Mouse (Mus musculus): ENCODE measurements around the gene Rac1. TPM values are rescaled to one million over a fixed set of nuclear protein-coding genes. Genes with fewer than 3 reads are reported as not detected.
"Not testable (repeated sequence)": the region's sequence is repeated elsewhere in the genome, so short reads cannot be mapped to it uniquely, and the experiment has no call there.

Rac1 gene
- polyA plus RNA-seq (2016; fragmentation: Nextera tagmentation; extraction: Ambion mirVana): 410 and 452 TPM in 2 replicates

- Histone ChIP-seq H3K9ac (peak within 1 kb of the TSS; percentile 98), H3K36me3 (peaks cover 6% of the 10 kb centered on the region; the same call in 1 of the 2 replicates), H3K4me3 (peak within 1 kb of the TSS; percentile 94), H3K4me1 (peaks cover 30% of the 10 kb centered on the region), H3K27me3 (replicated peaks) (no peaks in the 10 kb centered on the region), H3K27ac (peak within 1 kb of the TSS; percentile 91), H3K9me3 (no peaks in the 10 kb centered on the region), H3K4me2 (replicated peaks) (peak within 1 kb of the TSS; percentile 80)
- under 1% methylated on average over 98 of the region's 105 CpGs for WGBS
- peak; percentile 95 for ATAC-seq (ENCODE audit: low FRiP score, low read depth)
These were observed at the start of gene Rac1 for GRCm38 (mm10) chr5:143527486-143528307. Gene Rac1, minus strand, starts transcription at chr5:143528036.

GRCm38 (mm10) chr5:143574261-143575178 lies 46.7 kb upstream of the Rac1 start:
- ATAC-seq (ENCODE audit: low FRiP score, low read depth): no peak
- no peaks in the 10 kb centered on the region for H3K4me1 ChIP-seq
- 85% methylated on average over 19 of the region's 19 CpGs for WGBS

GRCm38 (mm10) chr5:143573067-143573466 lies 45.2 kb upstream of the Rac1 start:
- Histone ChIP-seq H3K4me1 (no peaks in the 10 kb centered on the region), H3K9ac (no peak overlapping the region), H3K27me3 (replicated peaks) (no peaks in the 10 kb centered on the region), H3K4me2 (replicated peaks) (no peak overlapping the region), H3K9me3 (no peaks in the 10 kb centered on the region), H3K36me3 (no peaks in the 10 kb centered on the region), H3K27ac (no peak overlapping the region), H3K4me3 (no peak overlapping the region)
- no peak for ATAC-seq (ENCODE audit: low FRiP score, low read depth)
- WGBS: 87% methylated on average over 4 of the region's 4 CpGs

More at GRCm38 (mm10) chr5:143574261-143575178, 46.7 kb upstream of the Rac1 start:
- no peak overlapping the region for H3K4me3 ChIP-seq
- no peak overlapping the region for H3K9ac ChIP-seq
- no peaks in the 10 kb centered on the region for H3K36me3 ChIP-seq
- H3K27ac ChIP-seq: no peak overlapping the region
- H3K9me3 ChIP-seq: no peaks in the 10 kb centered on the region
- no peaks in the 10 kb centered on the region for H3K27me3 ChIP-seq (replicated peaks)
- H3K4me2 ChIP-seq (replicated peaks): no peak overlapping the region

GRCm38 (mm10) chr5:143572195-143572594 lies 44.4 kb upstream of the Rac1 start:
- no peaks in the 10 kb centered on the region for H3K9me3 ChIP-seq
- H3K27ac ChIP-seq: no peak overlapping the region
- H3K4me1 ChIP-seq: no peaks in the 10 kb centered on the region
- WGBS: 82% methylated on average over 5 of the region's 5 CpGs
- H3K9ac ChIP-seq: no peak overlapping the region
- H3K36me3 ChIP-seq: no peaks in the 10 kb centered on the region
- no peak overlapping the region for H3K4me3 ChIP-seq
- no peak for ATAC-seq (ENCODE audit: low FRiP score, low read depth)
- no peak overlapping the region for H3K4me2 ChIP-seq (replicated peaks)
- no peaks in the 10 kb centered on the region for H3K27me3 ChIP-seq (replicated peaks)

GRCm38 (mm10) chr5:143567860-143568259 lies 40.0 kb upstream of the Rac1 start:
- H3K36me3 ChIP-seq: peaks cover 12% of the 10 kb centered on the region
- H3K9ac ChIP-seq: no peak overlapping the region
- 22% methylated on average over 6 of the region's 6 CpGs for WGBS
- ATAC-seq (ENCODE audit: low FRiP score, low read depth): no peak
- no peak overlapping the region for H3K27ac ChIP-seq
- no peaks in the 10 kb centered on the region for H3K4me1 ChIP-seq
- H3K9me3 ChIP-seq: no peaks in the 10 kb centered on the region
- H3K4me2 ChIP-seq (replicated peaks): no peak overlapping the region
- no peaks in the 10 kb centered on the region for H3K27me3 ChIP-seq (replicated peaks)
- no peak overlapping the region for H3K4me3 ChIP-seq

- ATAC-seq (ENCODE audit: low FRiP score, low read depth): no peak
- Histone ChIP-seq H3K9me3 (no peaks in the 10 kb centered on the region), H3K4me3 (no peak overlapping the region), H3K36me3 (peaks cover 12% of the 10 kb centered on the region), H3K27me3 (replicated peaks) (no peaks in the 10 kb centered on the region), H3K4me2 (replicated peaks) (no peak overlapping the region), H3K9ac (no peak overlapping the region), H3K27ac (no peak overlapping the region), H3K4me1 (no peaks in the 10 kb centered on the region)
- WGBS: 89% methylated on average over 5 of the region's 5 CpGs
These were observed 39.4 kb upstream of the Rac1 start for GRCm38 (mm10) chr5:143567258-143567670.

- H3K4me1 ChIP-seq, H3K9me3 ChIP-seq: not testable (repeated sequence)
- 87% methylated on average over 6 of the region's 6 CpGs for whole genome bisulfite sequencing
These were observed 39.0 kb upstream of the Rac1 start for GRCm38 (mm10) chr5:143566804-143567203.

GRCm38 (mm10) chr5:143561544-143562185 lies 33.8 kb upstream of the Rac1 start:
- Histone ChIP-seq H3K36me3 (peaks cover 12% of the 10 kb centered on the region), H3K27me3 (replicated peaks) (no peaks in the 10 kb centered on the region), H3K27ac (no peak overlapping the region), H3K9ac (no peak overlapping the region), H3K9me3 (no peaks in the 10 kb centered on the region), H3K4me1 (no peaks in the 10 kb centered on the region), H3K4me3 (no peak overlapping the region), H3K4me2 (replicated peaks) (no peak overlapping the region)
- no peak for ATAC-seq (ENCODE audit: low FRiP score, low read depth)
- 82% methylated on average over 14 of the region's 14 CpGs for WGBS

More at GRCm38 (mm10) chr5:143566804-143567203, 39.0 kb upstream of the Rac1 start:
- H3K9ac ChIP-seq; H3K27me3 ChIP-seq (replicated peaks); ATAC-seq (ENCODE audit: low FRiP score, low read depth); H3K4me2 ChIP-seq (replicated peaks); H3K27ac ChIP-seq; H3K4me3 ChIP-seq: not testable (repeated sequence)
- H3K36me3 ChIP-seq: peaks cover 12% of the 10 kb centered on the region

- no peaks in the 10 kb centered on the region for H3K4me1 ChIP-seq
- H3K36me3 ChIP-seq: peaks cover 12% of the 10 kb centered on the region
- no peak overlapping the region for H3K4me3 ChIP-seq
- WGBS: 90% methylated on average over 4 of the region's 4 CpGs
- no peak overlapping the region for H3K4me2 ChIP-seq (replicated peaks)
- H3K27ac ChIP-seq: no peak overlapping the region
- no peaks in the 10 kb centered on the region for H3K27me3 ChIP-seq (replicated peaks)
- H3K9me3 ChIP-seq: no peaks in the 10 kb centered on the region
- ATAC-seq (ENCODE audit: low FRiP score, low read depth): no peak
- no peak overlapping the region for H3K9ac ChIP-seq
These were observed 33.2 kb upstream of the Rac1 start for GRCm38 (mm10) chr5:143561009-143561408.

GRCm38 (mm10) chr5:143558731-143559130 lies 30.9 kb upstream of the Rac1 start:
- ATAC-seq (ENCODE audit: low FRiP score, low read depth): no peak
- Histone ChIP-seq H3K4me3 (no peak overlapping the region), H3K9me3 (no peaks in the 10 kb centered on the region), H3K27me3 (replicated peaks) (no peaks in the 10 kb centered on the region), H3K4me2 (replicated peaks) (no peak overlapping the region), H3K27ac (no peak overlapping the region), H3K9ac (no peak overlapping the region), H3K4me1 (no peaks in the 10 kb centered on the region), H3K36me3 (peaks cover 15% of the 10 kb centered on the region)
- 91% methylated on average over 3 of the region's 3 CpGs for WGBS

- Histone ChIP-seq H3K4me3 (no peak overlapping the region), H3K4me2 (replicated peaks) (no peak overlapping the region), H3K27ac (no peak overlapping the region), H3K9ac (no peak overlapping the region), H3K9me3 (no peaks in the 10 kb centered on the region), H3K4me1 (peaks cover 12% of the 10 kb centered on the region), H3K36me3 (0 out of 2 replicates have a peak, but pooled peaks cover 15% of the 10 kb centered on the region), H3K27me3 (replicated peaks) (no peaks in the 10 kb centered on the region)
- ATAC-seq (ENCODE audit: low FRiP score, low read depth): no peak
- WGBS: 79% methylated on average over 6 of the region's 6 CpGs
These were observed 27.4 kb upstream of the Rac1 start for GRCm38 (mm10) chr5:143555233-143555632.

GRCm38 (mm10) chr5:143552911-143553310 lies 25.1 kb upstream of the Rac1 start:
- no peak overlapping the region for H3K4me3 ChIP-seq
- no peak overlapping the region for H3K9ac ChIP-seq
- H3K36me3 ChIP-seq: 0 out of 2 replicates have a peak, but pooled peaks cover 15% of the 10 kb centered on the region
- no peaks in the 10 kb centered on the region for H3K27me3 ChIP-seq (replicated peaks)
- no peaks in the 10 kb centered on the region for H3K9me3 ChIP-seq
- 78% methylated on average over 6 of the region's 6 CpGs for WGBS
- H3K27ac ChIP-seq: no peak overlapping the region
- ATAC-seq (ENCODE audit: low FRiP score, low read depth): no peak
- H3K4me2 ChIP-seq (replicated peaks): no peak overlapping the region
- peaks cover 22% of the 10 kb centered on the region for H3K4me1 ChIP-seq

Data from neural tube, embryonic 12.5 days (tissue).